Mouse (Mus musculus) neural tube, embryonic 11.5 days (tissue): Measurements from ENCODE around the gene Nr3c2. TPM values are rescaled to one million over a fixed set of nuclear protein-coding genes. Genes with fewer than 3 reads are reported as not detected.
A peak's percentile ranks its signal among the peaks of the same experiment; 100 is the strongest.

ENCODE experiments used
- ATAC-seq: fragments of 200-750 bp; cut with Nextera tagmentation; 2 replicates; pipeline ENCODE4 v1.8.0; 2017; ENCODE audit warnings: moderate number of reproducible peaks, mild to moderate bottlenecking, moderate TSS enrichment, moderate library complexity; ENCODE audit not compliant: insufficient read depth, low FRiP score, low TSS enrichment
- DNase-seq: peaks from one replicate; pipeline ENCODE4 v3.0.0-alpha.2; 2015; ENCODE audit warnings: low spot score
- H3K27ac ChIP-seq: fragments of 300-500 bp; sonication (generic); 2 replicates; pipeline ENCODE4 v1.5.1; 2014; ENCODE audit warnings: low read depth, mild to moderate bottlenecking, low read length
- H3K27me3 ChIP-seq: fragments of 300-500 bp; sonication (generic); 2 replicates; pipeline ENCODE4 v1.6.1; 2014; ENCODE audit warnings: mild to moderate bottlenecking, low read length, mixed read lengths; ENCODE audit not compliant: control insufficient read depth, insufficient read depth
- H3K36me3 ChIP-seq: fragments of 300-500 bp; sonication (generic); 2 replicates; pipeline ENCODE4 v1.6.1; 2014; ENCODE audit warnings: mild to moderate bottlenecking, low read length, moderate library complexity, mixed read lengths; ENCODE audit not compliant: control insufficient read depth, insufficient read depth
- H3K4me1 ChIP-seq: fragments of 300-500 bp; sonication (generic); 2 replicates; pipeline ENCODE4 v1.6.1; 2014; ENCODE audit warnings: low read length, mixed read lengths; ENCODE audit not compliant: control insufficient read depth, insufficient read depth
- H3K4me2 ChIP-seq: fragments of 300-500 bp; sonication (generic); 2 replicates; pipeline ENCODE4 v1.6.1; 2014; ENCODE audit warnings: low read depth, mild to moderate bottlenecking, moderate library complexity
- H3K4me3 ChIP-seq: fragments of 300-500 bp; sonication (generic); 2 replicates; pipeline ENCODE4 v1.5.1; 2014; ENCODE audit warnings: low read depth, low read length
- H3K9ac ChIP-seq: fragments of 300-500 bp; sonication (generic); 2 replicates; pipeline ENCODE4 v1.6.1; 2014; ENCODE audit warnings: mild to moderate bottlenecking, low read length
- H3K9me3 ChIP-seq: fragments of 300-500 bp; sonication (generic); 2 replicates; pipeline ENCODE4 v1.6.1; 2016; ENCODE audit warnings: low read length; ENCODE audit not compliant: control insufficient read depth
- WGBS: fragments of 180-500 bp; shearing (Covaris S2); extraction: QIAGEN DNeasy Blood & Tissue Kit; methylation state at CpG from one replicate; pipeline ENCODE4 v1.1.7; 2014; 5-methylcytosine and 5-hydroxymethylcytosine counted together
- polyA plus RNA-seq: library from polyadenylated mRNA; unstranded; fragments of >200 nt; fragmentation: Nextera tagmentation; extraction: Ambion mirVana; gene quantifications from 2 replicates; pipeline ENCODE4 v1.2.1, GENCODE M21; 2014

Gene Nr3c2
- polyA plus RNA-seq, 1 experiment from 2014 or later, result 1.2 TPM

DNA sequence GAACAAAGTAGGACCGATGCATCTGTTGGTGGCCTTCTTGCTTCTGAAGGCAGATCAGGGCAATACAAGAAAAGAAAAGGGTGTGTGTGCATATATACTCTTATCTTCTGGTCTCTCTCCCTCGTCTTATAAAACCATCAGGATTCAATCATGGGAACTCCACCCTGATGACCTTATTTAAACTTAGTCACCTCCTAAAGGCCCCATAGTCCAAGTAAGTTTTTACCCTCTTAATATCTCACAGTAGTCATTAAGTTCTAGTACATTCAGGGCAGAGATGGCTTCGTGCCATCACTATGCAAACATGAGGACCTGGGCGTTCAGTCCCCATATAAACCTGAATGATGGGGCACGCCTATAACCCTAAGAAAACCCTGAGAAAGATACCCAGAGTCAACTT lies 29.6 kb downstream of the Nr3c2 start:
- DNase-seq (no peak), ATAC-seq (no peak)
- Histone ChIP-seq H3K4me2 (no peak overlapping the region), H3K27me3 (no peaks in the 10 kb centered on the region), H3K27ac (no peak overlapping the region), H3K4me3 (no peak overlapping the region), H3K9ac (no peak overlapping the region), H3K4me1 (no peaks in the 10 kb centered on the region), H3K9me3 (no peaks in the 10 kb centered on the region), H3K36me3 (no peaks in the 10 kb centered on the region)
- 88% methylated on average over 5 of the region's 5 CpGs for WGBS

DNA sequence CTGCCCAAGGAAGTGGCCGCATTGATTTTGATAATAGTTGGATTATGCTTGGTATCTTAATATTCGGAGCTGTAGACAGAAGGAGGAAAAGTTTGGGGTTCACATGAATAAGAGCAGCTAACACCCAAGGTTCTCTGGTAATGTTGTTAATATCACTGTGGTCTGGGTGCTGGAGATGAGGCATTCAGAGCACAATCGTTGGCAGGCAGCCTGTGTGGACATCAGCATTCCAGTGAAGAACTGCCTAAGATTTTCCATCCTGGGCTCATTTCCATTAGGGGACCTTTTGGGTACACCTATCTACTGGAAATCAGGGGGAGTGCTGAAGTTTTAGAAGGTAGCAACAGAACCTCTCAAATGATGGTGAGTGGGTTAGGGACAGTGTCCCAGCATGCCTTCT lies 65.8 kb downstream of the Nr3c2 start:
- ATAC-seq, result no peak
- no peak overlapping the region for H3K27ac ChIP-seq
- DNase-seq, result no peak
- H3K9me3 ChIP-seq, result no peaks in the 10 kb centered on the region
- H3K36me3 ChIP-seq, result no peaks in the 10 kb centered on the region
- H3K9ac ChIP-seq, result no peak overlapping the region
- H3K4me2 ChIP-seq, result no peak overlapping the region
- H3K27me3 ChIP-seq, result no peaks in the 10 kb centered on the region
- H3K4me3 ChIP-seq, result no peak overlapping the region
- no peaks in the 10 kb centered on the region for H3K4me1 ChIP-seq
- WGBS, result 93% methylated on average over 3 of the region's 3 CpGs

DNA sequence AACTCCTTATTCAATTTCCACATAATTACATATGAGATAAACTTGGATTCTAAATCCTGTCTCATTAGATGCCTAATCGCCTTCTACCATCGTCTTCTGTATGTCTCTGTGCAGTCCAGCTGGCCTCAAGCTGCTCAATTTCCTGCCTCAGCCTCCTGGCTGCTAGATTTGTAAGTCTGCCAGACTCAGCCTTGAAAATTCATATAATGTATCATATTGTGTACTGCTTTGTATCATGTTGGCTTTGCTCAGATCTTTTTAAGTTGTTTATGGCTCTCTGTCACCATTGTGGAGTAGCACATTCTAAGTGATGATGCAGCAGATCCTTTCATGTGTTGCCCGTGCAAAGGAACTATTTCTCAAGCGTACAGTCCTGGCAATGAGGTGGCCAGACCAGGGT lies 71.9 kb downstream of the Nr3c2 start:
- DNase-seq, result no peak
- no peak overlapping the region for H3K27ac ChIP-seq
- WGBS, result 93% methylated on average over 4 of the region's 4 CpGs

GRCm38 (mm10) chr8:76971761-76972404 lies 72.6 kb downstream of the Nr3c2 start:
- H3K9me3 ChIP-seq, result no peaks in the 10 kb centered on the region
- H3K27ac ChIP-seq, result no peak overlapping the region
- no peak overlapping the region for H3K4me2 ChIP-seq
- H3K36me3 ChIP-seq, result no peaks in the 10 kb centered on the region
- ATAC-seq (no peak), DNase-seq (no peak)
- H3K9ac ChIP-seq, result no peak overlapping the region
- H3K4me1 ChIP-seq, result no peaks in the 10 kb centered on the region
- 87% methylated on average over 9 of the region's 9 CpGs for WGBS
- H3K27me3 ChIP-seq, result no peaks in the 10 kb centered on the region
- no peak overlapping the region for H3K4me3 ChIP-seq

More for the DNA sequence above, 71.9 kb downstream of the Nr3c2 start:
- no peak overlapping the region for H3K9ac ChIP-seq
- no peaks in the 10 kb centered on the region for H3K27me3 ChIP-seq
- H3K4me1 ChIP-seq, result no peaks in the 10 kb centered on the region
- H3K4me2 ChIP-seq, result no peak overlapping the region
- no peaks in the 10 kb centered on the region for H3K36me3 ChIP-seq
- no peaks in the 10 kb centered on the region for H3K9me3 ChIP-seq
- no peak overlapping the region for H3K4me3 ChIP-seq
- no peak for ATAC-seq

DNA sequence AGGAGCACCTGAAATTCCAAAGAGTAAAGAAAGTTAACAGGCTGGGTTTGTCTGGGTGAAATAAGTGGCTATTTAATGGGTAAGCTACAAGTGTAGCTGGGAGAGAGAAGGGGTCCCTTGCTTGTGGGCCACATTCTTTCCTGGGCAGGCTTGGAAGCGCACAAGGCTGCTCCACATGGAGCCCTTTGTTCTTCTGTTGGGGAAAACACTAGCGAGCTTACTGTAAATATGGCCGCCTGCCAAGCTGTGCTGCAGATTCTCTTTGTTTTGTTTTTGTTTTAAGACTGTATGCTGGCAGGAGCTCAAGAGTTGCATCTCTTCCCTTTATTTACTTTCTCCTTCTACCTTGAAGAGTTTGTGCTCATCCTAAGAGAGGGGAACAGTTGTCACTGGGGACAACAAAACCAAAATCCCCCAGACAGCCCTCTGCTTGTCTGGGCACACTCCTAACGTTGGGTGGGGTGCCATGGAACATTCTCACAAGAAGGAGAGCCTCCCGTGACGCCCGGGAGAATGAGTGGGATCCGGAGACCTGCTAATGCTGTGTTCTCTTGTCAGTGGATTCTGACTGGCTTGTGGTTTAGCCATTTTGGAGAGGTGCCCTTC lies 73.8 kb downstream of the Nr3c2 start:
- 71% methylated on average over 8 of the region's 8 CpGs for WGBS
- ATAC-seq, result no peak
- H3K4me2 ChIP-seq, result no peak overlapping the region
- no peak overlapping the region for H3K9ac ChIP-seq
- no peak for DNase-seq
- no peak overlapping the region for H3K4me3 ChIP-seq
- H3K27ac ChIP-seq, result no peak overlapping the region
- H3K9me3 ChIP-seq, result no peaks in the 10 kb centered on the region
- H3K4me1 ChIP-seq, result no peaks in the 10 kb centered on the region
- H3K36me3 ChIP-seq, result no peaks in the 10 kb centered on the region
- no peaks in the 10 kb centered on the region for H3K27me3 ChIP-seq

- Histone ChIP-seq H3K4me1 (no peaks in the 10 kb centered on the region), H3K9ac (no peak overlapping the region), H3K36me3 (no peaks in the 10 kb centered on the region), H3K4me3 (no peak overlapping the region), H3K9me3 (no peaks in the 10 kb centered on the region), H3K4me2 (no peak overlapping the region), H3K27me3 (no peaks in the 10 kb centered on the region), H3K27ac (no peak overlapping the region)
- ATAC-seq (no peak), DNase-seq (no peak)
- 92% methylated on average over 4 of the region's 4 CpGs for WGBS
Measured at GRCm38 (mm10) chr8:76977907-76978306, 78.7 kb downstream of the Nr3c2 start.

DNA sequence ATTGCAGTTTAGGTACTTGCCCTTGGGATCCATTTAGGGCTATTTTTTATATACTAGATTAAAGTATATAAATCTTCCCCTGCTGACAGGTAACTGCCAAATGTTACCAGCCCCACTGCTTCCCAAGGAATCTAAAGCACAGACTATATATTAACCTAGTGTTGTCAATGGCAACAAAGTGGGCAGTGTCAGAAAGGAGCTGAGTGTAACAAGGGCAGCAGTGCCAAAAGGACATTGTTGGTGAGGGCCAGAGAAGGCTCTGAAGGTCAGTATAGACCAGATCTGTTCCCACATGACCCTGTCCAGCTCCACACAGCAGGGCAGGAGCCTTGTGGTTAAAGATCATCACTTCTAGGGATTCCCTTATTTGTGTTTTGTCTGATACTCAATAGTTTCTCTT lies 84.8 kb downstream of the Nr3c2 start:
- DNase-seq (no peak), ATAC-seq (0 out of 2 replicates have a peak, but pooled peaks have one; percentile 56)
- no peaks in the 10 kb centered on the region for H3K9me3 ChIP-seq
- no peaks in the 10 kb centered on the region for H3K27me3 ChIP-seq
- no peak overlapping the region for H3K4me2 ChIP-seq
- no peaks in the 10 kb centered on the region for H3K4me1 ChIP-seq
- no peaks in the 10 kb centered on the region for H3K36me3 ChIP-seq
- H3K9ac ChIP-seq, result no peak overlapping the region
- H3K27ac ChIP-seq, result no peak overlapping the region
- H3K4me3 ChIP-seq, result no peak overlapping the region

GRCm38 (mm10) chr8:76984851-76985250 lies 85.6 kb downstream of the Nr3c2 start:
- ATAC-seq, result no peak
- no peak overlapping the region for H3K4me3 ChIP-seq
- H3K9me3 ChIP-seq, result no peaks in the 10 kb centered on the region
- no peaks in the 10 kb centered on the region for H3K36me3 ChIP-seq
- no peak for DNase-seq
- no peak overlapping the region for H3K9ac ChIP-seq
- WGBS, result 92% methylated on average over 5 of the region's 5 CpGs
- H3K27ac ChIP-seq, result no peak overlapping the region
- H3K4me2 ChIP-seq, result no peak overlapping the region
- H3K27me3 ChIP-seq, result no peaks in the 10 kb centered on the region
- no peaks in the 10 kb centered on the region for H3K4me1 ChIP-seq

DNA sequence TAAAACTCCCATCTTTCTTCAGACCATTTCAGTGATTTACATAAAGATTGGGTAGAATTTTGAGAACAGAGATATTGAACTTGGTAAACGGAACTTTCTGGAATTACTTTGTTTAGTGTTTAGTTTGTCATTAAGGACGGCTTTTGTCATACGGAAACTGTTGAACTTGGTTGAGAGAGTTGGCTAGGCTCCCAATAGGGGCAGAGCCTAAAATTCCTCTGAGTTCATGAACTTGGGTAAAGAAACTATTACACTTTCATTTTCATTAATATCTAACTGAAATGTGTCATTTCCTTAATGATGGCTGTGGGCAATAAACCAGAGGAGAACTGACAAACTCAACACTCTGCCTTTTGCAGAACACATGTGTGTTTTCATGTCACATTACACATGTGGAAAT lies 88.6 kb downstream of the Nr3c2 start:
- no peak overlapping the region for H3K9ac ChIP-seq
- H3K9me3 ChIP-seq, result no peaks in the 10 kb centered on the region
- no peak overlapping the region for H3K4me3 ChIP-seq
- no peak overlapping the region for H3K27ac ChIP-seq
- ATAC-seq (no peak), DNase-seq (no peak)
- no peak overlapping the region for H3K4me2 ChIP-seq
- H3K27me3 ChIP-seq, result no peaks in the 10 kb centered on the region
- 94% methylated on average over 3 of the region's 3 CpGs for WGBS
- H3K36me3 ChIP-seq, result no peaks in the 10 kb centered on the region
- H3K4me1 ChIP-seq, result no peaks in the 10 kb centered on the region
